Mouse (Mus musculus): ENCODE measurements around the gene Pdcl. TPM values are rescaled to one million over a fixed set of nuclear protein-coding genes. Genes with fewer than 3 reads are reported as not detected.

Pdcl gene
- 10 to 100 TPM in 1 of 4 experiments, 1 to 10 TPM in 3; 8.2 to 11.7 (median 8.9) TPM for total RNA-seq (2022)

- peak; percentile 85 to 89 for DNase-seq (ENCODE audit: low spot score in 2 of 2)
These were observed at the start of gene Pdcl for GRCm38 (mm10) chr2:37358633-37359540. Gene Pdcl, minus strand, starts transcription at chr2:37359332.

GRCm38 (mm10) chr2:37395539-37395938 is 36.4 kb upstream of the Pdcl start:
- DNase-seq (ENCODE audit: low spot score in 2 of 2) = no peak

- no peak for DNase-seq (ENCODE audit: low spot score in 2 of 2)
These were observed 23.8 kb upstream of the Pdcl start for GRCm38 (mm10) chr2:37382921-37383320.

GRCm38 (mm10) chr2:37380189-37380588 is 21.1 kb upstream of the Pdcl start:
- peak; percentile 10 to 23 for DNase-seq (ENCODE audit: low spot score in 2 of 2)

- DNase-seq (ENCODE audit: low spot score in 2 of 2) = no peak
These were observed 16.9 kb upstream of the Pdcl start for GRCm38 (mm10) chr2:37376018-37376417.

- DNase-seq (ENCODE audit: low spot score in 2 of 2) = no peak
These were observed 11.5 kb upstream of the Pdcl start for GRCm38 (mm10) chr2:37370651-37371050.

GRCm38 (mm10) chr2:37359908-37360307 is 776 bp upstream of the Pdcl start:
- no peak for DNase-seq (ENCODE audit: low spot score in 2 of 2)

GRCm38 (mm10) chr2:37355571-37355970 is 3.6 kb downstream of the Pdcl start:
- no peak for DNase-seq (ENCODE audit: low spot score in 2 of 2)

- DNase-seq (ENCODE audit: low spot score in 2 of 2) = no peak
These were observed 7.5 kb downstream of the Pdcl start for GRCm38 (mm10) chr2:37351671-37352070.

- no peak for DNase-seq (ENCODE audit: low spot score in 2 of 2)
These were observed 20.5 kb downstream of the Pdcl start for GRCm38 (mm10) chr2:37338497-37339187.

GRCm38 (mm10) chr2:37333321-37333720 is 25.8 kb downstream of the Pdcl start:
- DNase-seq (ENCODE audit: low spot score in 2 of 2) = no peak

GRCm38 (mm10) chr2:37326215-37326614 is 32.9 kb downstream of the Pdcl start, which contains the start of gene Olfr368:
Gene Olfr368, plus strand, starts transcription at chr2:37326515.
- no peak for DNase-seq (ENCODE audit: low spot score in 2 of 2)

Other genes with a start within 250 kb of the Pdcl start
- not detected for gene Olfr362, start 241.4 kb downstream of the Pdcl start, total RNA-seq (2022)
- not detected for gene Olfr364-ps1, start 220.0 kb downstream of the Pdcl start, total RNA-seq (2022)
- gene Olfr365, start 171.1 kb downstream of the Pdcl start, total RNA-seq (2022) = not detected
- gene Olfr366, start 147.8 kb downstream of the Pdcl start, total RNA-seq (2022) = not detected
- not detected for gene Olfr368, start 32.8 kb downstream of the Pdcl start, total RNA-seq (2022)
- 10 to 100 TPM; 32.4 to 67.5 (median 43.8) TPM for gene Rc3h2, start 63.6 kb upstream of the Pdcl start, total RNA-seq (2022)
- gene Zbtb26, start 83.8 kb upstream of the Pdcl start, total RNA-seq (2022) = 1 to 10 TPM; 3.3 to 5.3 (median 4.2) TPM
- 1 to 10 TPM; 2.3 to 3.8 (median 3.5) TPM for gene Zbtb6, start 83.8 kb upstream of the Pdcl start, total RNA-seq (2022)
- gene Rabgap1, start 83.9 kb upstream of the Pdcl start, total RNA-seq (2022) = 10 to 100 TPM; 29.6 to 34.5 (median 31.0) TPM
- gene Gpr21, start 157.0 kb upstream of the Pdcl start, total RNA-seq (2022) = 1 to 10 TPM in 1 of 4 experiments, under 1 TPM in 3; 0.31 to 1.6 (median 0.40) TPM